Mouse (Mus musculus) hindbrain, embryonic 11.5 days (tissue): Measurements from ENCODE around the gene Prr15l. TPM values are rescaled to one million over a fixed set of nuclear protein-coding genes. Genes with fewer than 3 reads are reported as not detected.

ENCODE experiments used
- ATAC-seq: fragments of 200-750 bp; cut with Nextera tagmentation; 2 replicates; pipeline ENCODE4 v1.8.0; 2017; ENCODE audit warnings: mild to moderate bottlenecking, moderate TSS enrichment, moderate library complexity; ENCODE audit not compliant: low FRiP score
- DNase-seq: peaks from one replicate; pipeline ENCODE4 v3.0.0-alpha.2; 2015; ENCODE audit warnings: low spot score
- H3K27ac ChIP-seq: fragments of 300-500 bp; sonication (generic); 2 replicates; pipeline ENCODE4 v1.5.1; 2014; ENCODE audit warnings: mild to moderate bottlenecking, low read depth, low read length
- H3K27me3 ChIP-seq: fragments of 300-500 bp; sonication (generic); 2 replicates; pipeline ENCODE4 v1.6.1; 2014; ENCODE audit warnings: mild to moderate bottlenecking, low read length, moderate library complexity, mixed read lengths; ENCODE audit not compliant: control insufficient read depth, insufficient read depth
- H3K36me3 ChIP-seq: fragments of 300-500 bp; sonication (generic); 2 replicates; pipeline ENCODE4 v1.6.1; 2014; ENCODE audit warnings: mild to moderate bottlenecking, low read length, moderate library complexity, mixed read lengths; ENCODE audit not compliant: control insufficient read depth, insufficient read depth
- H3K4me1 ChIP-seq: fragments of 300-500 bp; sonication (generic); replicated peaks from 2 replicates; pipeline ENCODE4 v1.6.1; 2014; ENCODE audit warnings: low read length, mixed read lengths; ENCODE audit not compliant: control insufficient read depth, insufficient read depth
- H3K4me2 ChIP-seq: fragments of 300-500 bp; sonication (generic); replicated peaks from 2 replicates; pipeline ENCODE4 v1.6.1; 2014; ENCODE audit warnings: mild to moderate bottlenecking, low read depth, low read length
- H3K4me3 ChIP-seq: fragments of 300-500 bp; sonication (generic); 2 replicates; pipeline ENCODE4 v1.5.1; 2014; ENCODE audit warnings: low read depth, low read length
- H3K9ac ChIP-seq: fragments of 300-500 bp; sonication (generic); 2 replicates; pipeline ENCODE4 v1.6.1; 2014; ENCODE audit warnings: low read depth, low read length
- H3K9me3 ChIP-seq: fragments of 300-500 bp; sonication (generic); 2 replicates; pipeline ENCODE4 v1.6.1; 2016; ENCODE audit warnings: low read length; ENCODE audit not compliant: control insufficient read depth
- WGBS: fragments of 180-500 bp; shearing (Covaris S2); extraction: QIAGEN DNeasy Blood & Tissue Kit; methylation state at CpG from one replicate; pipeline ENCODE4 v1.1.7; 2014; 5-methylcytosine and 5-hydroxymethylcytosine counted together
- polyA plus RNA-seq: library from polyadenylated mRNA; unstranded; fragments of >200 nt; fragmentation: Nextera tagmentation; extraction: Ambion mirVana; gene quantifications from 2 replicates; pipeline ENCODE4 v1.2.1, GENCODE M21; 2014

Prr15l gene
- polyA plus RNA-seq, 1 experiment from 2014 or later: 0.82 TPM

DNA sequence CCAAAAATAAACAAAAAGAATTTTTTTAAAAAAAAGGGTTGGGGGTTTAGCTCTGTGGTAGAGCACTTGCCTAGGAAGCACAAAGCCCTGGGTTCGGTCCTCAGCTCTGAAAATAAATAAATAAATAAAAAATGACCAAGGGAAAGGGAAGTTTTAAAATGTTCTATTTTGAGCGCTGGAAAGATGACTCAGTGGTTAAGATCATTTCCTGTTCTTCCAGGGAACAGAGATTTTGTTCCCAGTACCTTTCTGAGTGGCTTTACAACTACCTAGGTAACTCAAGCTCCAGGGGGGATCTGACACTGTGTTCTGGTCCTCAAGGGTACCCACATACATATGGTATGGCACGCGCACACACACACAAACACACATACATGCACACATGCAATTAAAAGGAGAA is 32.0 kb upstream of the Prr15l start:
- Histone ChIP-seq H3K4me2 (no peak overlapping the region), H3K4me1 (peaks cover 42% of the 10 kb centered on the region), H3K27me3 (no peaks in the 10 kb centered on the region), H3K4me3 (no peak overlapping the region), H3K36me3 (no peaks in the 10 kb centered on the region), H3K9ac (no peak overlapping the region), H3K27ac (peak overlapping the region; percentile 88; the same call in 1 of the 2 replicates), H3K9me3 (no peaks in the 10 kb centered on the region)
- WGBS: 90% methylated on average over 4 of the region's 4 CpGs
- DNase-seq (no peak), ATAC-seq (no peak)

DNA sequence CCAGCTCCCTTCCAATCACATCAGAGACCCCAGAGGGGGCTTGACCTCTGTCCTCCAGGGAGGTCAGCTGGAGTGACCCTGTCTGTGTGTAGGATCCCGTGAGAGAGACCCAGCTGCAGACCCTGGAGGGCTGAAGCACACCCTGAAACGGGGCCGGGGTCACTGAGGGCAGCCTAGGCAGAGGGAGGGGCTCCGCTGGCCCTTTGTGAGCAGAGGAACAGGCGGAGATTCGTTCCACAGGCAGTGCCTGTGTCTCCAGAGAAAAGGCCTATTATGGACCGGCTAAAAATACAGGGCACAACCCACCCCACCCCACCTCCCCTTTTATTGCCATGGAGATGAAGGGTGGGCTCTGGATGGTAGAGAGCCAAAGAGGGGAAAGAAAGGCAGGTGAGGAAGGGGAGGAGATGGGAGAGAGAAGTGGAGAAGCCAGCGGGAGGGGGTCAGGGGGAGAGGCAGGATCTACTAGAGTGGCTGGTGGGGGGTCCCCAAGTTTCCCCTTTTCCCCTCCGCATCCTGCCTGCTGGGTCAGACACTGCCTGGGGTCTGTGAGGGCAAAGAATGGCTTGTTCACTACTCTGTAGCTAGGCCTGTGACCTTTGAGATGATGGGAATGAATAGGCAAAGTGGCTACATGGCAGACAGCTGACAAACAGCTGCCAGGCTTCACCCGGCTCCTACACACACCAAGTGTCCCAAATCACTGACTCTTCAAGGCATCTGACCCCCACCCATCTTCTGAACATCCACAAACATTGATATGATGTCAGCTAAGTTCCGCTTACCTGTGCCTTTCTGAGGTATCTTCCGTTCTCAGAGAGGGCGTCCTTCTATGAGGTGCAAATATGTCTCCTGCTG is 28.2 kb upstream of the Prr15l start:
- H3K4me3 ChIP-seq: no peak overlapping the region
- H3K4me1 ChIP-seq: peaks cover 47% of the 10 kb centered on the region
- peak overlapping the region; percentile 97 for H3K27ac ChIP-seq
- 0 out of 2 replicates have a peak overlapping the region, but pooled peaks have one; percentile 17 for H3K4me2 ChIP-seq
- no peaks in the 10 kb centered on the region for H3K36me3 ChIP-seq
- 15% methylated on average over 13 of the region's 13 CpGs for WGBS
- no peaks in the 10 kb centered on the region for H3K9me3 ChIP-seq
- ATAC-seq (peak; percentile 88), DNase-seq (peak; percentile 89)
- H3K9ac ChIP-seq: peak overlapping the region; percentile 45; the same call in 1 of the 2 replicates
- H3K27me3 ChIP-seq: no peaks in the 10 kb centered on the region

DNA sequence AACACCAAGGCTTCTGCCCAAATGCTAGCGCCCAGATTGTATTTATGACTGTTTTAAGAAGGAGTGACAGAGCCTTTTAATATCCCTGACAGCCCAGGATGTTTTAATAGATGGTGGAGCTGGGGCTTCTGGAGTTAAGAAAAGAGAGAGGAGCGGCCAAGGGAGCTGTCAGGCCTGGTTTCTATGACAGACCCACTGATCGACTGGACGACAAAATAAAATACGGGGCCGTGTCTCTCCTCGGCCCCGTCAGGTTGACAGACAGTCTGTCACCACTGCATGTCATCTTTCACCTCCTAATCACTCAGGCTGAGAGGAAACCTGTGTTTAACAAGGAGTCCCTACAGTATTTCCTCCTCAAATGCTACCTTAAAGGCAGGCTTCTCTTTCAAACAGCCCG is 26.6 kb upstream of the Prr15l start:
- Histone ChIP-seq H3K4me2 (no peak overlapping the region), H3K9me3 (no peaks in the 10 kb centered on the region), H3K4me1 (peaks cover 59% of the 10 kb centered on the region), H3K27ac (peak overlapping the region; percentile 97), H3K4me3 (no peak overlapping the region), H3K36me3 (no peaks in the 10 kb centered on the region), H3K27me3 (no peaks in the 10 kb centered on the region), H3K9ac (peak overlapping the region; percentile 43)
- peak; percentile 39 for DNase-seq
- ATAC-seq: no peak
- 29% methylated on average over 9 of the region's 9 CpGs for WGBS

DNA sequence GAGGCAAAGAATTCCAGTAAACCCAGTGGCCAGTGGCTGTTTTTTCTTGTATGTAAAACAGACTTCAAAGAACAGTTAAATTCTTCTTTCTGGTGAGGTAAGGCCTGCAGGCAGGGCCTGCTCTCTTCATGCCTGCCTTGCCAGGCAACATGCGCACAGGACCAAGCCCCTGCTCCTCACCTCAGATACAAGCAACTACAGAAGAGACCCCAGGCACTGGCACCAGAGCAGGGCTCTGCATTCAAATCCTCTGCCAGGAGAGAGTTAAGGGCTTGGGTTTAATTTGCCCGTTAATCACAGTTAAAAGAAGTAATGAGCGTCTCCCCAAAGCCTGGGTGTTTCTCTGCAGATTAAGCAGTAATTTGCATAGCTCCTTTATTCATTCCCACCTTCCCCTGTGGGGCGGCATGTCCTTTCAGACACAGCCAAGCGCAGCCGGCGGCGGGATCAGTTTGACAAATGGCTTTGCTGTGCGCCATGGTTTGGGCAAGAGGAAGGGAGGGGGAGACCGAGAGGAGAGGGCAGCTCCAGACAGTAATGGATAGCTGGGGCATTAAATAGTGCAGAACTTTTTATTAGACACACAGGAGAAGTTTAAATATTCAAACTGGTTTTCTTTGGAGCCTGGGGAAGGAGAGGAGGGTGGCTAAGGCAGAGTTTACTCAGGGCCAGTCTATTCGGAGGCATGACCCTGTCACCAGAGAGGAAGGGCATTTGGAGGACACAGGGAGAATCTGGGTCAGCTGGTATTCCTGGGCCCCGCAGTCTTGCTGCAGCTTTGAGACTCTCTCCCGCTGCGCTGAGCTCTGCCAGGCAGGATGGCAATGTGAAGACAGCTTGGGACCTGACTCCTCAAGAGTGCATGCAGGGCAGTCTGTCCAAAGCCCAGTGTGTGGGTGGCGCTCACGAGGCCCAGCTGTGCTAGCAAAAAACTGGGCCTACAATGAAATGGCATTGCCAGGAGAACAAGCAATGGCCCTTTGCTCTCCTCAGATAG is 25.0 kb upstream of the Prr15l start:
- no peak overlapping the region for H3K4me3 ChIP-seq
- ATAC-seq: peak; percentile 66
- H3K4me2 ChIP-seq: no peak overlapping the region

DNA sequence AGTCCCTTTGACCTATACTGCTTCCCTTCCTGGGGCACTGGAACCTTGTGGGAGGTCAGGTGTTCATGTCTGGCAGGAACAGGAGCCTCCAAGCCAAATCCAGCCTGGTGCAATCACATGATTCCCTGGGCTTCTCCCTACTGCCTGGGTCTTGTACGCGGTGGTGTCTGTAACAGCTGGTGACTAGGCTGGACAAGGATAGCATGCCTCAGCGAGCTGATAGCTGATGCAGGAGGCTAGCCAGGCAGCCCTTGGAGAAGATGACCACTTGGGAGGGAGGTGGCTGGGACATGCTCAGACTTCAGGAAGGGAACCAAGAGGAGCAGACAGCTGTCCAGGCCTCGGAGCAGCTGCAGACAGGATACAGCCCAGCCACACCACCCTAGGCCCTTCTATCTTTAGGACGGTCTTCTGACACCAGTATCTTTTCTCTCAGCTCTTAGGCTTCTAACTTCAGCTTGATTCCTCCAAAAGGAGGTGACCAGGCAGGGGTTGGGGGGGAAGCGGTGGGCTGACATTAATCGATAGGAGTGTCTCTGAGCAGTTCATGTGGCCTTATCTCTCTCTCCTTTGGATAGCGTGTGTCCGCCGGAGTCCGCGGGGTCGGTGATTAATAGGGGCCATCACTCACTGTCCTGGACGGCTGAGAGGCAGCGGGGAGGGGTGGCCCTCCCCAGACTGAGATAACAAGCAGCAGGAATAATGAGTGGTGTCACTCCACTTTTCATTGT is 21.3 kb upstream of the Prr15l start:
- no peak overlapping the region for H3K4me2 ChIP-seq
- 16% methylated on average over 15 of the region's 15 CpGs for WGBS
- H3K4me3 ChIP-seq: no peak overlapping the region
- H3K9me3 ChIP-seq: no peaks in the 10 kb centered on the region
- peak overlapping the region; percentile 3 for H3K9ac ChIP-seq
- ATAC-seq (peak; percentile 61), DNase-seq (peak; percentile 72)
- peaks cover 49% of the 10 kb centered on the region for H3K4me1 ChIP-seq
- peak overlapping the region; percentile 95 for H3K27ac ChIP-seq
- no peaks in the 10 kb centered on the region for H3K27me3 ChIP-seq
- 0 out of 2 replicates have a peak, but pooled peaks cover 3% of the 10 kb centered on the region for H3K36me3 ChIP-seq

More for the DNA sequence above, 25.0 kb upstream of the Prr15l start:
- 10% methylated on average over 16 of the region's 16 CpGs for WGBS
- H3K9me3 ChIP-seq: no peaks in the 10 kb centered on the region
- H3K36me3 ChIP-seq: no peaks in the 10 kb centered on the region
- peak; percentile 82 for DNase-seq
- peak overlapping the region; percentile 97 for H3K27ac ChIP-seq
- no peaks in the 10 kb centered on the region for H3K27me3 ChIP-seq
- peaks cover 67% of the 10 kb centered on the region for H3K4me1 ChIP-seq
- H3K9ac ChIP-seq: peak overlapping the region; percentile 38; the same call in 1 of the 2 replicates

DNA sequence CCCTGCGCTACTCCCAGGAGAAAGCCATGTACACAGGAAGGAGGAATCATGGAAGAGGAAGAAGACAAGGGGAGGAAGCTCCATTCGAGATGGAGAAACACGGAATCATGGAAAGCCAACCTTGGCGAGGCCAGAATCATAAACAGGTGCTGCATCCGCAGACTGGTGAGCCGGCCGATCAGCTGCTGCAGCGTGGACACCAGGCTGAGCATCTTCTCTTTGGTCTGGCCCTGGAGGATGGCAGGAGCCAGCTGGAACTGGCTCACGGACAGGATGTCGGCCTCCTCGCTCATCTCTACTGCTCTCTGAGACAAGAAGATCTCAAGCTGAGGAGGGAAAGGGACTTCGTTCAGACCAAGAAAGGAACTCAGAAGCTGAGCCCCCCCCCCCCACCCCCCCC is 19.3 kb upstream of the Prr15l start:
- WGBS: 87% methylated on average over 12 of the region's 12 CpGs
- Histone ChIP-seq H3K36me3 (0 out of 2 replicates have a peak, but pooled peaks cover 3% of the 10 kb centered on the region), H3K27me3 (no peaks in the 10 kb centered on the region), H3K4me1 (peaks cover 38% of the 10 kb centered on the region), H3K9me3 (no peaks in the 10 kb centered on the region), H3K9ac (peak overlapping the region; percentile 16; the same call in 1 of the 2 replicates), H3K27ac (peak overlapping the region; percentile 95), H3K4me2 (no peak overlapping the region), H3K4me3 (no peak overlapping the region)
- ATAC-seq (no peak), DNase-seq (no peak)

DNA sequence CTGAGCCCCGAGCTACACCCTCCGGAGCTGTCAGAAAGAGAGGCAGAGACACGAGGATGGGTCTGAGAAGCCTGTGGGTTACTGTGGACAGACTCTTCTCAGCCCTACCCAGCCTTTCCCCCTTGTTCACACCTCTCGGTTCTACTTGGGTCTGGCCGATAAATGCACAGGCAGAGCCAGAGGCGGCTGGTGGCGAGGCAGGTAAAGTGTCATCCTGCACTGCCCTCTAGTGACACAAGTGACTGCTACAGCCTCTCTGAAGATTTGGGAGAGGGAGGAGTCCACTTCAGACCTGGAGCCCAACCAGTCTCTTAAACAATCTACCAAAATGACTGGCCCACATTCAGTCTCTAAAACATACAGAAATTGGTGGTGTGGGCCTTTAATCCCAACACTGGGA is 17.9 kb upstream of the Prr15l start:
- H3K36me3 ChIP-seq: 0 out of 2 replicates have a peak, but pooled peaks cover 3% of the 10 kb centered on the region
- DNase-seq (peak; percentile 90), ATAC-seq (peak; percentile 51)
- H3K27me3 ChIP-seq: no peaks in the 10 kb centered on the region
- H3K9me3 ChIP-seq: no peaks in the 10 kb centered on the region
- no peak overlapping the region for H3K4me3 ChIP-seq
- H3K4me2 ChIP-seq: no peak overlapping the region
- 22% methylated on average over 7 of the region's 7 CpGs for WGBS
- peak overlapping the region; percentile 24; the same call in 1 of the 2 replicates for H3K9ac ChIP-seq
- peak overlapping the region; percentile 52; the same call in 1 of the 2 replicates for H3K27ac ChIP-seq
- H3K4me1 ChIP-seq: peaks cover 35% of the 10 kb centered on the region

DNA sequence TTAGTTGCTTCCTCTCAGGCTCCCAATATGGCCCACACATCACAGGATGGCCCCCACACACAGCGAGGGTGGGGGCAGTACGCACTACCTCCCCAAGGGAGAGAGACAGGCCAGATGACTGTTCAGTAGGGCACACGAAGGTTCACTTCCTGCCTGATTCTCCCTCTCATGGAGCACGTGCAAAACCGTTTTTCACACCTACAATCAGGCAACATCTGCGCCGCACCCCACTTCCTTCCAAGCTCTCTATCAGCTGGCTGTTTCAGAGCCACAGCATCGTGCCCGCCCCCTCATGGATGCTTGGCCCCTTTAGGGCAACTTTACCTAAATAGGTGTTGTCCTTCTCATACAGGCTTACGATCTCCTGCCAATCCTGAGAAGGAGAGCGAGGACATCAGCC is 15.2 kb upstream of the Prr15l start:
- 91% methylated on average over 11 of the region's 11 CpGs for WGBS
- Histone ChIP-seq H3K9ac (no peak overlapping the region), H3K36me3 (0 out of 2 replicates have a peak, but pooled peaks cover 3% of the 10 kb centered on the region), H3K4me1 (peaks cover 14% of the 10 kb centered on the region), H3K27me3 (no peaks in the 10 kb centered on the region), H3K4me2 (no peak overlapping the region), H3K27ac (no peak overlapping the region), H3K4me3 (no peak overlapping the region), H3K9me3 (no peaks in the 10 kb centered on the region)
- no peak for DNase-seq
- ATAC-seq: no peak
